Mouse (Mus musculus) cerebellum, adult (tissue): ENCODE measurements around the gene Gm6367.
"Not testable (repeated sequence)": the region's sequence is repeated elsewhere in the genome, so short reads cannot be mapped to it uniquely, and the experiment has no call there.

Source experiments
- ATAC-seq: cut with Nextera tagmentation; 2 replicates; pipeline ENCODE4 v1.9.2; 2017; ENCODE audit warnings: mild to moderate bottlenecking, moderate library complexity, mixed read lengths; ENCODE audit not compliant: insufficient number of reproducible peaks, low FRiP score, low TSS enrichment

The Gm6367 gene

GRCm38 (mm10) chr5:94988326-94988725 lies at the start of gene Gm6367:
TSS of gene Gm6367 (plus strand) at chr5:94988626.
- not testable (repeated sequence) for ATAC-seq
